Mouse (Mus musculus) hindbrain, postnatal 0 days (tissue): ENCODE data around the gene Myl12a. TPM values are rescaled to one million over a fixed set of nuclear protein-coding genes. Genes with fewer than 3 reads are reported as not detected.
A peak's percentile ranks its signal among the peaks of the same experiment; 100 is the strongest.

Source experiments
- ATAC-seq: fragments of 200-750 bp; cut with Nextera tagmentation; 2 replicates; pipeline ENCODE4 v1.8.0; 2017; ENCODE audit warnings: mild to moderate bottlenecking, moderate TSS enrichment, moderate library complexity
- DNase-seq: peaks from one replicate; pipeline ENCODE4 v3.0.0-alpha.2; 2015; ENCODE audit warnings: low spot score
- H3K27ac ChIP-seq: fragments of 300-500 bp; sonication (generic); 2 replicates; pipeline ENCODE4 v1.5.1; 2014; ENCODE audit warnings: mild to moderate bottlenecking
- H3K27me3 ChIP-seq: fragments of 300-500 bp; sonication (generic); 2 replicates; pipeline ENCODE4 v1.6.1; 2014; ENCODE audit warnings: low read length, mixed read lengths; ENCODE audit not compliant: insufficient read depth
- H3K36me3 ChIP-seq: fragments of 300-500 bp; sonication (generic); 2 replicates; pipeline ENCODE4 v1.6.1; 2014; ENCODE audit warnings: low read length, mixed read lengths; ENCODE audit not compliant: insufficient read depth
- H3K4me1 ChIP-seq: fragments of 300-500 bp; sonication (generic); 2 replicates; pipeline ENCODE4 v1.6.1; 2014; ENCODE audit warnings: antibody characterized with exemption, low read length, mixed read lengths; ENCODE audit not compliant: insufficient read depth
- H3K4me2 ChIP-seq: fragments of 300-500 bp; sonication (generic); 2 replicates; pipeline ENCODE4 v1.6.1; 2014; ENCODE audit warnings: low read depth, mild to moderate bottlenecking, low read length, moderate library complexity, mixed read lengths
- H3K4me3 ChIP-seq: fragments of 300-500 bp; sonication (generic); 2 replicates; pipeline ENCODE4 v1.5.1; 2014; ENCODE audit warnings: low read length
- H3K9ac ChIP-seq: fragments of 300-500 bp; sonication (generic); replicated peaks from 2 replicates; pipeline ENCODE4 v1.6.1; 2014; ENCODE audit warnings: mild to moderate bottlenecking, low read length, moderate library complexity, mixed read lengths
- H3K9me3 ChIP-seq: fragments of 300-500 bp; sonication (generic); 2 replicates; pipeline ENCODE4 v1.6.1; 2016; ENCODE audit warnings: low read length, mixed read lengths
- CTCF ChIP-seq: IDR thresholded peaks from 2 replicates; pipeline ENCODE4 v1.5.1; 2016; ENCODE audit warnings: antibody characterized with exemption, control low read depth, low read depth
- WGBS: fragments of 180-500 bp; shearing (Covaris S2); extraction: QIAGEN DNeasy Blood & Tissue Kit; methylation state at CpG from one replicate; pipeline ENCODE4 v1.1.7; 2014; 5-methylcytosine and 5-hydroxymethylcytosine counted together
- polyA plus RNA-seq: library from polyadenylated mRNA; unstranded; fragments of >200 nt; fragmentation: Nextera tagmentation; extraction: Ambion mirVana; gene quantifications from 2 replicates; pipeline ENCODE4 v1.2.1, GENCODE M21; 2015
- total RNA-seq: library from RNA; depleted of rRNA; stranded (reverse); fragments of >200 nt; gene quantifications from 2 replicates; pipeline ENCODE4 v1.2.3, GENCODE M21; 2014

The Myl12a gene
- total and polyA plus RNA-seq, 2 experiments from 2014 or later = 36.5 to 101 TPM

DNA sequence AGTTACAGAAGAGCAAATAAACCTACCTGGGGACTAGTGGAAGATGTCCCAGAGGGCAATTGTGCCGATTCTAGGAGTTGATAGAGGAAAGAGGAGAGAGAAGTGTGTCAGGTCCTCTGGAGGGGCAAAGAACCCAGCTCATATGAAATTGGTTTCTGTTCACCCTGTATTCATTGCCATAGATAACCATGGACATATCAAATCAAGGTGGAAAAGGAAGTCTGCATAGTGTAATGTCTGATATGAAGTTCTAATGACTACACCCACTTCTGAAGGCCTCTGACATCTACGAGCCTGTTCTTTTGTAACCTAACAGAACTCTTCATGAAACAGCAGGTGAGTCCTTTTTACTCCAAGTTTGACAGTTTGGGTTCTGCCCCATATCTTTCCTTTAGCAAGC is 1.0 kb upstream of the Myl12a start:
- no peak overlapping the region for H3K4me2 ChIP-seq
- 94% methylated on average over 2 of the region's 2 CpGs for WGBS
- no peaks in the 10 kb centered on the region for H3K36me3 ChIP-seq
- no peak for DNase-seq
- no peaks in the 10 kb centered on the region for H3K27me3 ChIP-seq
- TF ChIP-seq CTCF = no peak
- no peak for ATAC-seq
- no peaks in the 10 kb centered on the region for H3K9me3 ChIP-seq
- no peak overlapping the region for H3K9ac ChIP-seq
- H3K4me1 ChIP-seq = no peaks in the 10 kb centered on the region
- no peak overlapping the region for H3K4me3 ChIP-seq
- no peak overlapping the region for H3K27ac ChIP-seq

DNA sequence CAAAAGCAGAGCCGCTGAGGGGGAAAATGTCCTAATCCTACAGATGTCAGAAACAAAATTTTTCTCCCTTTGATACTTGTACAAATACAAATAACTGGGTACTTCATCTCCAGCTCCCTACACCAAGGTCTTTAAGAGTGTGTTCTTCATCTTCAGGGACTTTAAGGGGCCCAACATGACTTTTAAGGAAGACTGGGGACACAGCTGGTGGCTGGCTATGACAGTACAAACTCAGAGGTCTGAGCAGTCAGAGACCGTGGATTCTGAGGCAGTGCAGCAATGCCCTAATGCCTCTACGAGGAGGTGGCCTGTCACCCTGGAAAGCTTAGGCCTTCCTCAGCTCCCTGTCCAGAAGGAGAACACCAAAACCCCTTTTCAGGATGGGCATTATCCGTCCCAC is 434 bp upstream of the Myl12a start:
- Histone ChIP-seq H3K27me3 (no peaks in the 10 kb centered on the region), H3K36me3 (no peaks in the 10 kb centered on the region), H3K9ac (no peak overlapping the region), H3K4me1 (no peaks in the 10 kb centered on the region), H3K4me3 (peak overlapping the region; percentile 90; the same call in 1 of the 2 replicates), H3K27ac (peak overlapping the region; percentile 95; the same call in 1 of the 2 replicates), H3K9me3 (no peaks in the 10 kb centered on the region), H3K4me2 (peak overlapping the region; percentile 76)
- 69% methylated on average over 4 of the region's 4 CpGs for WGBS
- ATAC-seq = no peak
- no peak for DNase-seq
- no peak for TF ChIP-seq CTCF

DNA sequence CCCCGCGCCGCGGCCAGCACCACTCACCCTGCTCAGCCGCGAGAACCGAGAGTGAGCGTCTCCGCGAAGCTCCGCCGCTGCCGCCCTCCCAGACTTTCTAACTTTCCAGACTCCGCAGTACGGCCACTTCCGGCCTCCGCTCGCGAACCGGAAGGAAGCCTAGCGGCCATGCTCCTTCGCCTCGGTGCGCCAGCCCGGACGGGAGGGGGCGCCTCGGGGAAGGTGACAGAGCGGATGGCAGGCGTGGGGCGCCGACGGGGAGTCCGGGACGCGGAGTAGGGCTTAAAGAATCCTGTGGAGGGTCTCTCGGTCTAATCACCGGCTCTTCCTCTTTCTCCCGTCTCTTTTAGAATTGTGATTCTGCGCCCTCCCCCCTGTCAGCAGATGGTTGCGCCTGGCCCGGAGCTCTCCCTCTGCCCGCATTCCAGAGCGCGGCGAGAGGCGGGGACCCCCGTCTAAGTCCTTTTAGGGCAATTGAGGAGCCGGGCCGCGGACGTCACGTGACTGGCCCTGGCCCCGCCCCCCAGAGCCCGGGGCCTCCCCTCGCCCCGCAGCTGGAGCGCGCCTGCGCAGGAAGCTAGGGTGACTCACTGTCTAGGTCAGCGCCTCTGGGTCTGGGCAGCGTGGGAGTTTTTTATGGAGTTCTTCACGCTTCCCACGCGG is 466 bp downstream of the Myl12a start, which contains the start of gene Myom1:
TSS of gene Myom1 (plus strand) at position 553 of the 663 bp plus-strand sequence.
- DNase-seq (peak; percentile 96), ATAC-seq (peak; percentile 97)
- Histone ChIP-seq H3K27ac (peak within 1 kb of the TSS; percentile 95), H3K9ac (peak within 1 kb of the TSS; percentile 68), H3K9me3 (no peaks in the 10 kb centered on the region), H3K4me2 (peak within 1 kb of the TSS; percentile 76), H3K4me1 (no peaks in the 10 kb centered on the region), H3K36me3 (no peaks in the 10 kb centered on the region), H3K4me3 (peak within 1 kb of the TSS; percentile 90), H3K27me3 (no peaks in the 10 kb centered on the region)
- under 1% methylated on average over 60 of the region's 65 CpGs for WGBS
- TF ChIP-seq CTCF = peak; percentile 64

GRCm38 (mm10) chr17:71001699-71002080 is 988 bp downstream of the Myl12a start:
- no peak for TF ChIP-seq CTCF
- under 1% methylated on average over 38 of the region's 43 CpGs for WGBS
- H3K36me3 ChIP-seq = no peaks in the 10 kb centered on the region
- H3K4me2 ChIP-seq = peak overlapping the region; percentile 76
- peak; percentile 62 for ATAC-seq
- peak overlapping the region; percentile 68 for H3K9ac ChIP-seq
- no peaks in the 10 kb centered on the region for H3K27me3 ChIP-seq
- peak overlapping the region; percentile 95 for H3K27ac ChIP-seq
- H3K4me1 ChIP-seq = no peaks in the 10 kb centered on the region
- no peaks in the 10 kb centered on the region for H3K9me3 ChIP-seq
- peak; percentile 51 for DNase-seq
- H3K4me3 ChIP-seq = peak overlapping the region; percentile 90

GRCm38 (mm10) chr17:71001067-71001466 is 1.6 kb downstream of the Myl12a start:
- peak overlapping the region; percentile 68 for H3K9ac ChIP-seq
- ATAC-seq = no peak
- DNase-seq = no peak
- no peaks in the 10 kb centered on the region for H3K36me3 ChIP-seq
- peak overlapping the region; percentile 90 for H3K4me3 ChIP-seq
- no peaks in the 10 kb centered on the region for H3K27me3 ChIP-seq
- WGBS = 17% methylated on average over 6 of the region's 6 CpGs
- TF ChIP-seq CTCF = no peak
- H3K9me3 ChIP-seq = no peaks in the 10 kb centered on the region
- no peaks in the 10 kb centered on the region for H3K4me1 ChIP-seq
- peak overlapping the region; percentile 76 for H3K4me2 ChIP-seq
- H3K27ac ChIP-seq = no peak overlapping the region

GRCm38 (mm10) chr17:71000255-71000654 is 2.4 kb downstream of the Myl12a start:
- Histone ChIP-seq H3K4me3 (no peak overlapping the region), H3K4me2 (peak overlapping the region; percentile 76), H3K4me1 (no peaks in the 10 kb centered on the region), H3K36me3 (peaks cover 5% of the 10 kb centered on the region; the same call in 1 of the 2 replicates), H3K27me3 (no peaks in the 10 kb centered on the region), H3K9ac (no peak overlapping the region), H3K27ac (no peak overlapping the region), H3K9me3 (no peaks in the 10 kb centered on the region)
- 65% methylated on average over 2 of the region's 2 CpGs for WGBS
- TF ChIP-seq CTCF = no peak
- DNase-seq (no peak), ATAC-seq (no peak)

- Histone ChIP-seq H3K4me1 (no peaks in the 10 kb centered on the region), H3K4me3 (no peak overlapping the region), H3K27ac (no peak overlapping the region), H3K9me3 (no peaks in the 10 kb centered on the region), H3K4me2 (no peak overlapping the region), H3K36me3 (peaks cover 5% of the 10 kb centered on the region; the same call in 1 of the 2 replicates), H3K9ac (no peak overlapping the region), H3K27me3 (no peaks in the 10 kb centered on the region)
- TF ChIP-seq CTCF = no peak
- no peak for ATAC-seq
- no peak for DNase-seq
- 69% methylated on average over 5 of the region's 5 CpGs for WGBS
Observed at GRCm38 (mm10) chr17:70999187-70999586, 3.5 kb downstream of the Myl12a start.
